Mouse (Mus musculus) neural tube, embryonic 15.5 days (tissue): ENCODE data around the gene Zfp626. TPM values are rescaled to one million over a fixed set of nuclear protein-coding genes. Genes with fewer than 3 reads are reported as not detected.
"Not testable (repeated sequence)": the region's sequence is repeated elsewhere in the genome, so short reads cannot be mapped to it uniquely, and the experiment has no call there.

Experiments used
- ATAC-seq: fragments of 200-750 bp; cut with Nextera tagmentation; 2 replicates; pipeline ENCODE4 v1.8.0; 2017; ENCODE audit warnings: mild to moderate bottlenecking, moderate TSS enrichment, moderate library complexity; ENCODE audit not compliant: low FRiP score
- H3K27ac ChIP-seq: fragments of 300-500 bp; sonication (generic); replicated peaks from 2 replicates; pipeline ENCODE4 v1.5.1; 2015; ENCODE audit warnings: mild to moderate bottlenecking, inconsistent platforms
- H3K27me3 ChIP-seq: fragments of 300-500 bp; sonication (generic); replicated peaks from 2 replicates; pipeline ENCODE4 v1.6.1; 2015; ENCODE audit warnings: inconsistent platforms
- H3K36me3 ChIP-seq: fragments of 300-500 bp; sonication (generic); 2 replicates; pipeline ENCODE4 v1.6.1; 2015; ENCODE audit warnings: inconsistent platforms
- H3K4me1 ChIP-seq: fragments of 300-500 bp; sonication (generic); 2 replicates; pipeline ENCODE4 v1.6.1; 2015; ENCODE audit warnings: inconsistent platforms
- H3K4me2 ChIP-seq: fragments of 300-500 bp; sonication (generic); 2 replicates; pipeline ENCODE4 v1.6.1; 2015; ENCODE audit warnings: inconsistent platforms, mild to moderate bottlenecking, moderate library complexity
- H3K4me3 ChIP-seq: fragments of 300-500 bp; sonication (generic); replicated peaks from 2 replicates; pipeline ENCODE4 v1.5.1; 2015; ENCODE audit warnings: mild to moderate bottlenecking, inconsistent platforms
- H3K9ac ChIP-seq: fragments of 300-500 bp; sonication (generic); replicated peaks from 2 replicates; pipeline ENCODE4 v1.6.1; 2015; ENCODE audit warnings: mild to moderate bottlenecking, inconsistent platforms
- H3K9me3 ChIP-seq: fragments of 300-500 bp; sonication (generic); replicated peaks from 2 replicates; pipeline ENCODE4 v1.6.1; 2016; ENCODE audit warnings: inconsistent platforms
- WGBS: fragments of 180-500 bp; shearing (Covaris S2); methylation state at CpG from one replicate; pipeline ENCODE4 v1.1.7; 2015; ENCODE audit warnings: mixed read lengths; 5-methylcytosine and 5-hydroxymethylcytosine counted together
- polyA plus RNA-seq: library from polyadenylated mRNA; unstranded; fragments of >200 nt; fragmentation: Nextera tagmentation; extraction: Ambion mirVana; gene quantifications from 2 replicates; pipeline ENCODE4 v1.2.1, GENCODE M21; 2015

Zfp626 gene
- polyA plus RNA-seq, result 2.0 and 2.1 TPM in 2 replicates

DNA sequence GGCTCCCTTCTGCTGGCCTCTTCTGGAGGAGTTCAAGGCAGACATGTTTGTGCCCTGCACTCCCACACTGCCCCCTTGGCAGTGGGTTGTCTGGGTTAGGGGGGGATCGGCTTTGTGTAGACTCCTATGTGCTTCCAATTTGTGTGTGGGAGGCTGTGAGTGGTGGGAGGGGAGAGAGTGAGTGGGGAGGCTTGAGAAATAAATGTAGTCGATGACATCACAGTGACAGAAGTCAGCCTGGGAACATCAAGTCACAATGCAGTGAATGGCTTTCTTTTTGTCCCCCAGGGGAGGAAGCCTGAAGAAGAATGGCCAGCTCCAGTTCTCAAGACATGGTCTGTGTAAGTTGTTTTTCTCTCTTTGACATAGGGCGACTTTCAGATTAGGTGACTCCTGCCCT, at the start of gene Zfp626:
Gene Zfp626, plus strand, starts transcription at position 301 of the 400 bp plus-strand sequence.
- not testable (repeated sequence) for H3K27ac ChIP-seq, H3K9ac ChIP-seq, H3K27me3 ChIP-seq, H3K4me2 ChIP-seq, H3K4me1 ChIP-seq, H3K4me3 ChIP-seq, ATAC-seq, H3K9me3 ChIP-seq
- WGBS, result 90% methylated on average over 3 of the region's 3 CpGs
- H3K36me3 ChIP-seq, result peaks cover 32% of the 10 kb centered on the region

DNA sequence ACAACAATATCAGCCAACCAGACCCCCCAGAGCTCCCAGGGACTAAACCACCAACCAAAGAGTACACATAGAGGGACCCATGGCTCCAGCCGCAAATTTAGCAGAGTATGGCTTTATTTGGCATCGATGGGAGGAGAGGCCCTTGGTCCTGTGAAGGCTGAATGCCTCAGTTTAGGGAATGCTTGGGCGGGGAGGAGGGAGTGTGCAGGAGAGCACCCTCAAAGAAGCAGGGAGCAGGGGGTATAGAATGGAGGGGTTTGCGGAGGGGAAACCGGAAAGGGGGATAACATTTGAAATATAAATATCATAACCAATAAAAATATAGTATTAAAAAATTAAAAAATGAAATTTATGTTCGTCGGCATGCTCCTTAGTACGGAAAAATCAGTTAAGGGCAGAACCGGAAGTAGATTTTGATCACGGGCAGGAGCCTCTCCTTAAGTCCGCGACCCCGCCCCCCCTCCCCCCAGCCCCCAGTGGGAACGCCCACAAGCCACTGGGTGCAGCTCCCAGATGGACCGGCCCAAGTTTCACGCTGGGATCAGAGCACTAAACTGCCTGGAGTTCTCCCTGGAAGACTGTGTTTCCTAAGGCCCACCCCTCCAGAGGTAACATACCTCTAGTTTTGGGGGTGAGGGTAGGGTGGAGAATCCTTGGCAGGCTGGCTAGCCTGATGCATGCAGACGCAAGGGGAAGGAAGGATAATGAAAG, 41.7 kb upstream of the Zfp626 start:
- Histone ChIP-seq H3K4me2 (peak overlapping the region; percentile 43), H3K4me3 (peak overlapping the region; percentile 15), H3K9me3 (no peaks in the 10 kb centered on the region), H3K9ac (no peak overlapping the region), H3K27me3 (no peaks in the 10 kb centered on the region), H3K27ac (no peak overlapping the region), H3K4me1 (no peaks in the 10 kb centered on the region), H3K36me3 (no peaks in the 10 kb centered on the region)
- WGBS, result 17% methylated on average over 17 of the region's 17 CpGs
- ATAC-seq, result no peak

DNA sequence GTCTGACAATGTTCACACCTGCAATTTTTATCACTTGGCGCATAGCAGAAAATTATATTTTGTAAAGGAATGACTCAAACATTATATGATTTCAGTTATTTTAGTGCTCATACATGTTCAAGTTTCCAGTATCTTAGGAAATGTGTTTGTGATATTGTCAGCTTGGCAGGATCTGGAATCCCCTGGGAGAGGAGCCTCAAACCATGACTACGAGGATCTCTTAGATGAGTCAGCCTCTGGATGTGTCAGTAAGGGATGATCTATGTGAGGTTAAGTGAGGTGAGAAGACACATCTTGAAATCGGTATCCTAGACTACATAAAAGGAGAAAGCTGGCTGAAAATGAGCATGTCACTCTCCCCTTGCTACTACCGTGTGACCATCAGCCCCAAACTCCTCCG, 17.7 kb upstream of the Zfp626 start:
- no peak overlapping the region for H3K27ac ChIP-seq
- no peak overlapping the region for H3K4me2 ChIP-seq
- 87% methylated on average over 5 of the region's 5 CpGs for WGBS
- ATAC-seq, result no peak
- H3K9ac ChIP-seq, result no peak overlapping the region
- no peaks in the 10 kb centered on the region for H3K27me3 ChIP-seq
- H3K36me3 ChIP-seq, result no peaks in the 10 kb centered on the region
- H3K4me1 ChIP-seq, result no peaks in the 10 kb centered on the region
- H3K9me3 ChIP-seq, result no peaks in the 10 kb centered on the region; the same call in 1 of the 2 replicates
- no peak overlapping the region for H3K4me3 ChIP-seq

DNA sequence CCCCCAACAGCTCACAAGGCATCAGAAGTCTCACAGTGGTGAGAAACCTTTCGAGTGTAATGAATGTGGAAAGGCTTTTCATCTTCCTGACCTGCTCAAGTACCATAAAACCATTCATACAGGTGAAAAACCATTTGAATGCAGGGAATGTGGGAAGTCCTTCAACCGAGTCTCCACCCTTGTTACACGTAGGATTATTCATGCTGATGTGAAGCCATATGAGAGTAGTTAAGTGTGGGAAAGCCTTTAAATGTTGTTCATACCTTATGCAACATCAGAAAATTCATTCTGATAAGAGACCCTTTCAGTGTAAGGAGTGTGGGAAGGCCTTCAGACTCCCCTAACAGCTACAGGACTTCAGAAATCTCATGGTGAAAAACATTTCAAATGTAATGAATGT, 13.1 kb upstream of the Zfp626 start:
- not testable (repeated sequence) for ATAC-seq, H3K27ac ChIP-seq, H3K27me3 ChIP-seq, H3K9me3 ChIP-seq, H3K4me1 ChIP-seq, H3K4me2 ChIP-seq, H3K9ac ChIP-seq, H3K4me3 ChIP-seq, H3K36me3 ChIP-seq
- 53% methylated on average over 3 of the region's 3 CpGs for WGBS

DNA sequence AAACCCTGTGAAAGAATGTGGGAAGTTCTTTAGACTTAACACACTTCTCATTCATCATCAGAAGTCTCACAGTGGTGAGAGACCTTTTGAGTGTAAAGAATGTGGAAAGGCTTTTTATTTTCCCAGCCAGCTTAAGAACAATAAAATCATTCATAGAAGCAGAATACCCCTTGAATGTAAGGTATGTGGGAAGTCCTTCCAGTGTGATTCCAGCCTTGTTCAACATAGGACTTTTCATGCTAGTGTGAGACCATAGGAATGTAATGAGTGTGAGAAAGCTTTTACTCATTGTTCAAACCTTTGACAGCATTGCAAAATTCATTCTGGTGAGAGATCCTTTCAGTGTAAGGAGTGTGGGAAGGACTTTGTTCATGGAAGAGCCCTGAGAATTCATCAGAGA, 12.4 kb upstream of the Zfp626 start:
- no peak overlapping the region for H3K4me3 ChIP-seq
- no peak overlapping the region for H3K27ac ChIP-seq
- H3K9me3 ChIP-seq, result no peaks in the 10 kb centered on the region
- H3K36me3 ChIP-seq, result no peaks in the 10 kb centered on the region
- ATAC-seq, result no peak
- no peak overlapping the region for H3K4me2 ChIP-seq
- no peak overlapping the region for H3K9ac ChIP-seq
- H3K27me3 ChIP-seq, result no peaks in the 10 kb centered on the region
- peaks cover 4% of the 10 kb centered on the region; the same call in 1 of the 2 replicates for H3K4me1 ChIP-seq

DNA sequence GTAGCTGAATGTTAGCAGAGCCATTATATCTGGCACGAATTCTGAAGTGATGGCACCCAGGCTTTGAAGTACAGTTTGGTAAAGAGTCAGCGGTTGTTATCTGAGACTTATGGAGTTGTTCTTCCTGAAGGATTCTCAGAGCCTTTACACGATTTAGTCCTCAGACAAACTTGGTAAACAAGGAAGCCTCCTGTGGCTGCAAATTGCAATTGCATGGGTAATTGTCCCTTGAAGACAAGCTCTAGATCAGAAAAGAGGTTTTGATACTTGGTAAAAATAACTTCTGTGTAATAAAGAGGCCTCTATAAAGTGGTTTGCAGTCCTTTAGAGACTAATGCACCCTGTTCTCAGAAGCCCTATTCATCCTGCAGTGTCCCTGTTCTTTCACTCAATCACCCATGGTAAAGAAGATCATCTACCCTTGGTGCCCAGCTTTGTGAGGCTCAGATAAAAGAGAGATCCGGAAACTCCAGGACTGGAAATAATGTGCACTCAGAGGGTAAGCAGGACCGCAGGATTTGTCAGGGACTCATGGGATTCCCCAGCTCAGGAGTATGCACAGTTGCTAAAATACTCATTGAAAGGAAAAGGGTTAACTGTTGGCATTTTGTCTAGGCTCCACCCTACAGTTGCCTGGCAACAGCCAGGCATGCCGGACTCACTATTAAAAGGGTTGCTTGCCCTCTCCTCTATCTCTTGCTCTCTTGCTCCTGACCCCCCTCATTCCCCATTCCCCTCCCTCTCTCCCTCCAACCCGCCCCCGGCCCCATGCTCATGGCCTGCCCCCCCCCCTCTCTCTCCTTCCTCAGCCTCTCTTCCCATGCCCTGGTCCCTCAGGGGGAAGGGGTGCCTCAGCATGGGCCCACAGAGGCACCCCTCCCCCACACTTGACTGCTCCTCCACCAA, 8.8 kb upstream of the Zfp626 start:
- H3K4me2 ChIP-seq, result peak overlapping the region; percentile 37
- ATAC-seq, result no peak

DNA sequence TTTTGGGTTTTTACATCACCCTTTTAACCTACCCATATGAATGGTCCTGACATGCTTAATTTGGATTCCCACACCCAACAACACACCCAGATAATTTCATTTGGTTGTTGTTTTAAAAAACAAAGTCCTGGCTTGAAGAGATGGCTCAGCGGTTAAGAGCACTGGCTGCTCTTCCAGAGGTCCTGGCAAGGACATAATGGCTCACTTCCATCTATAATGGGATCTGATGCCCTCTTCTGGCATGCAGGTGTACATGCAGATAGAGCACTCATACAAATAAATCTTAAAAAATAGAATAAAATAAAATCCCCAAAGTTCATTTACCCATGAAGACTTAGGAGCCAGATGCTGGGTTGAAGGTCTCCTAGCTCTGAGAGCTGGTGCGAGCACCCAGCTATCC, 5.9 kb upstream of the Zfp626 start:
- Histone ChIP-seq H3K36me3 (no peaks in the 10 kb centered on the region), H3K27me3 (no peaks in the 10 kb centered on the region), H3K4me1 (peaks cover 13% of the 10 kb centered on the region), H3K27ac (no peak overlapping the region), H3K9me3 (no peaks in the 10 kb centered on the region), H3K4me2 (no peak overlapping the region), H3K9ac (no peak overlapping the region), H3K4me3 (no peak overlapping the region)
- ATAC-seq, result no peak
- WGBS, result 54% methylated on average over 2 of the region's 2 CpGs

More for the DNA sequence above, 8.8 kb upstream of the Zfp626 start:
- H3K9me3 ChIP-seq, result no peaks in the 10 kb centered on the region
- peaks cover 4% of the 10 kb centered on the region; the same call in 1 of the 2 replicates for H3K4me1 ChIP-seq
- H3K27ac ChIP-seq, result peak overlapping the region; percentile 51; the same call in 1 of the 2 replicates
- WGBS, result 25% methylated on average over 7 of the region's 8 CpGs
- H3K4me3 ChIP-seq, result no peak overlapping the region
- H3K36me3 ChIP-seq, result no peaks in the 10 kb centered on the region
- no peaks in the 10 kb centered on the region for H3K27me3 ChIP-seq
- no peak overlapping the region for H3K9ac ChIP-seq

DNA sequence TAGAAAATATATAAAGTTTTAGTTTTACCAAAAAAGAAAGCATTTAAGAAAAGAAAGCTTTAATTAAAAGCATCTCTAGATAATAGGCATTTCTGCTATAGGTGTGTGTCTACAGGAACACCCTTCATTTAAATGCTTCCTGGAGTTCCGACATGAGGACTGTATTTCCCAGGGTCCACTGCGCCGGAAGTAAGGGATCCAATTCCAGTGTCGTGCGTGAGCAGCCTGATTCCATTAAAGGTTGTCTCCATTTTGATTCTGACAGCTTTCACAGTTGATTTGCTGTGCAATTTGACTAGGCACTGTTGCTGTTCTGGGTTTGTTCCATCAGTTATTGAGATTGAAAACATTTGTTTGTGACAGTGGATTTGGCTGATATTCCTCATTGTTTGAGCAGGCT, 4.0 kb upstream of the Zfp626 start:
- H3K27ac ChIP-seq, result no peak overlapping the region
- H3K4me2 ChIP-seq, result no peak overlapping the region
- H3K4me3 ChIP-seq, result no peak overlapping the region
- 76% methylated on average over 5 of the region's 5 CpGs for WGBS
- H3K36me3 ChIP-seq, result no peaks in the 10 kb centered on the region
- H3K4me1 ChIP-seq, result peaks cover 13% of the 10 kb centered on the region
- H3K9ac ChIP-seq, result no peak overlapping the region
- no peak for ATAC-seq
- no peaks in the 10 kb centered on the region for H3K9me3 ChIP-seq
- H3K27me3 ChIP-seq, result no peaks in the 10 kb centered on the region

DNA sequence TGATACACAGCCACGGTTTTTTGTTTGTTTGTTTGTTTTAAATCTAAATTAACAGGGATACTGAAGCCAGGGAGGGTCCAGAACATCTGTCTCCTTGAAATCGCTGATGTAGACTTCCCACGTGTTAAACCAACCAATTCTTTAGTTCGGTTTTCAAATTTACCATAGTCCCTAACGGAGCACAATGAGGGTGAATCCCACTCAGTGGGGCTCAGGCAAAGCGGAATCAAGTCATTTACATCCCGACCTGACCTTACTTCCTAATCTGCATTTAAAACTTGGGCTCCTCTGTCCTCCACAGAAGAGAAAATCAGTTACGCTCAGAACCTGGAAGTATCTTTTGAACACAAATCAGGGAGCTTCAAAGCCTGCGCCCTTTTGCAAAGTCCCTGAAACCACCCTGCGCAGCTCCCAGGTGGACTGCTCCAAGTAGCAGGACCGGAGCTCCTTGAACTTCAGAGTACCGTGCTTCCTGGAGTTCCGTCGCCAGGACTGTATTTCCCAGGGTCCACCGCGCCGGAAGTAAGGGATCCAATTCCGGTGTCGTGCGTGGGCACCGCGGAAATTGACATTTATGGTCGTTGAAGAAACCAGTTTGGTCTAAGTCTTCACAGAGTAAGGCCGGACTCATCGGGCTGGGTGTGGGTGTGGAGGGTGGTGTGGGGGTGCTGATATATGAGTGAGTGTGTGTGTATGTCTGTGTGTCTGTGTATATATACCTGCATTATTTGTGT, 2.5 kb upstream of the Zfp626 start:
- H3K4me3 ChIP-seq, result peak overlapping the region; percentile 61
- peak overlapping the region; percentile 82 for H3K4me2 ChIP-seq
- H3K36me3 ChIP-seq, result peaks cover 11% of the 10 kb centered on the region
- peak; percentile 95 for ATAC-seq
- WGBS, result under 1% methylated on average over 25 of the region's 25 CpGs
- H3K9me3 ChIP-seq, result no peaks in the 10 kb centered on the region
- peaks cover 8% of the 10 kb centered on the region for H3K4me1 ChIP-seq
- H3K9ac ChIP-seq, result peak overlapping the region; percentile 72
- H3K27me3 ChIP-seq, result no peaks in the 10 kb centered on the region
- peak overlapping the region; percentile 68 for H3K27ac ChIP-seq

DNA sequence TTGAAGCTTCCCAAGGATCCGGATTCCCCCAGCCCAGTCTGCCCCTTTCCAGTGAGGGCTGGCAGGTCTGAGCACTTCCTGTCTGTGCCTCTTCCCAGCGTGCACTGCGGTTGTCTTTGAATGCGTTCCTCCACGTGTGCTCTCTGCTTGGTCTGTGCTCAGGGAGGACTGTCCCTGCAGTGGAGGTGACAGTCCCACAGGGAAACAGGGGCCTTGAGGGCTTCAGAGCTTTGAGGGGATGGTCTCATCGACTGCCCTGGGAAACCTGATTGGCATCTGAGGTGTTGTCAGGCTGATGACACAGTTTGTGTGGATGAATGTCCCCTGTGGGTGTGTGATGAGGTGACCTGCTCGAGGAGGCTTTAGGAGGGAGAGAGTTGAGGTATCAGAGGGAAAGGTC, 309 bp downstream of the Zfp626 start:
- H3K27ac ChIP-seq, H3K4me3 ChIP-seq, H3K4me2 ChIP-seq, ATAC-seq, H3K9me3 ChIP-seq, H3K27me3 ChIP-seq, H3K4me1 ChIP-seq, H3K9ac ChIP-seq: not testable (repeated sequence)
- 83% methylated on average over 7 of the region's 7 CpGs for WGBS
- peaks cover 36% of the 10 kb centered on the region for H3K36me3 ChIP-seq

DNA sequence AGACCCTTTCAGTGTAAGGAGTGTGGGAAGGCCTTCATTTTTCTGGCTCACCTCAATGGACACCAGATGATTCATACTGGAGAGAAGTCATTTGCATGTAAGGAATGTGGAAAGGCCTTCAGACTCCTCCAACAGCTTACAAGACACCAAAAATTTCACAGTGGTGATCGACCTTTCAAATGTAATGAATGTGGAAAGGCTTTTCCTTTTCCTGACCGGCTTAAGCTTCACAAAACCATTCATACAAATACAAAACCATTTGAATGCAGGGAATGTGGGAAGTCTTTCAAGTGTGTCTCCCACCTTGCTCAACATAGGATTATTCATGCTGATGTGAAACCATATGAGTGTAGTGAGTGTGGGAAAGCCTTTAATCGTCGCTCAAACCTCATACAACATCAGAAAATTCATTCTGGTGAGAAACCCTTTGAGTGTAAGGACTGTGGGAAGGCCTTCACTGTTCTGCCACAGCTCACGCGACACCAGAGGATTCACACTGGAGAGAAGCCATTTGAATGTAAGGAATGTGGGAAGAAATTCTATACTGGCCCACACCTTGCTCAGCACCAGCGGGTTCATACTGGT, 11.6 kb downstream of the Zfp626 start:
- Histone ChIP-seq H3K9me3 (no peaks in the 10 kb centered on the region), H3K27me3 (no peaks in the 10 kb centered on the region), H3K4me3 (no peak overlapping the region), H3K4me2 (no peak overlapping the region), H3K36me3 (peaks cover 56% of the 10 kb centered on the region), H3K9ac (no peak overlapping the region), H3K4me1 (no peaks in the 10 kb centered on the region), H3K27ac (no peak overlapping the region)
- WGBS, result 94% methylated on average over 7 of the region's 7 CpGs
- ATAC-seq, result no peak
